Mouse (Mus musculus): ENCODE measurements at regions not wholly inside any gene's neighbourhood (a gene's known extent, or its start where the extent isn't known, plus 50 kb on each side); places are given as distances from the start of the nearest gene placed in this dataset. TPM values are rescaled to one million over a fixed set of nuclear protein-coding genes. Genes with fewer than 3 reads are reported as not detected.

- Histone ChIP-seq H3K27ac (no peak overlapping the region), H3K4me2 (no peak overlapping the region), H3K9ac (no peak overlapping the region), H3K4me3 (no peak overlapping the region), H3K9me3 (replicated peaks) (no peaks in the 10 kb centered on the region), H3K27me3 (no peaks in the 10 kb centered on the region), H3K36me3 (no peaks in the 10 kb centered on the region), H3K4me1 (replicated peaks) (no peaks in the 10 kb centered on the region)
- no peak for ATAC-seq (replicated peaks; ENCODE audit: insufficient number of reproducible peaks, insufficient read depth, low FRiP score, low read depth)
- WGBS, result 21% methylated on average over 2 of the region's 2 CpGs
These were observed 558.5 kb downstream of the Plxdc2 start for GRCm38 (mm10) chr2:16914633-16915032.

- H3K27ac ChIP-seq, result peak overlapping the region; percentile 11; the same call in 1 of the 2 replicates
- WGBS, result 28% methylated on average over 3 of the region's 3 CpGs
- 0 out of 2 replicates have a peak, but pooled peaks have one; percentile 39 for ATAC-seq (replicated peaks; ENCODE audit: insufficient number of reproducible peaks, insufficient read depth, low FRiP score, low read depth)
These were observed 573.9 kb downstream of the Plxdc2 start for GRCm38 (mm10) chr2:16929974-16930373.

DNA sequence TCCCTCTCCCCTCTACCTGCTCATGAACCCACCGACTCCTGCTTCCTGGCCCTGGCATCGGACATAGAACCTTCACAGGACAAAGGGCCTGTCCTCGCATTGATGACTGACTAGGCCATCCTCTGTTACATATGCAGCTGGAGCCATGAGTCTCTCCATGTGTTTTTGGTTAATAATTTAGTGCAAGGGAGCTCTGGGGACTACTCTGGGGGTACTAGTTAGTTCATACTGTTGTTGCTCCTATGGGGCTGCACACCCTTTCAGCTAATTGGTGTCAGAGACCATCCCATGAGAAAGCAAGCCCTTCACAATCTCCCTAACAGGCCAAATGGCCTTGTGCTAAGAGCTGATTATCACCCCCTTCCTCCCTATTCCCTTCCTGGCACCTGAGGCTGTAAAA lies 603.3 kb downstream of the Plxdc2 start:
- H3K9me3 ChIP-seq (replicated peaks), result 0 out of 2 replicates have a peak, but pooled peaks cover 3% of the 10 kb centered on the region
- no peak for ATAC-seq (replicated peaks; ENCODE audit: insufficient number of reproducible peaks, insufficient read depth, low FRiP score, low read depth)
- H3K4me1 ChIP-seq (replicated peaks), result no peaks in the 10 kb centered on the region
- H3K36me3 ChIP-seq, result no peaks in the 10 kb centered on the region
- no peak overlapping the region for H3K27ac ChIP-seq
- H3K4me3 ChIP-seq, result no peak overlapping the region
- H3K9ac ChIP-seq, result no peak overlapping the region
- 83% methylated on average over 3 of the region's 3 CpGs for WGBS
- no peaks in the 10 kb centered on the region for H3K27me3 ChIP-seq
- H3K4me2 ChIP-seq, result no peak overlapping the region

More at GRCm38 (mm10) chr2:16929974-16930373, 573.9 kb downstream of the Plxdc2 start:
- H3K36me3 ChIP-seq, result no peaks in the 10 kb centered on the region
- H3K9ac ChIP-seq, result no peak overlapping the region
- H3K4me3 ChIP-seq, result no peak overlapping the region
- no peak overlapping the region for H3K4me2 ChIP-seq
- no peaks in the 10 kb centered on the region for H3K27me3 ChIP-seq
- no peaks in the 10 kb centered on the region for H3K9me3 ChIP-seq (replicated peaks)
- H3K4me1 ChIP-seq (replicated peaks), result no peaks in the 10 kb centered on the region

GRCm38 (mm10) chr2:16977380-16977779 lies 621.3 kb downstream of the Plxdc2 start:
- Histone ChIP-seq H3K36me3 (no peaks in the 10 kb centered on the region), H3K4me2 (no peak overlapping the region), H3K27ac (no peak overlapping the region), H3K4me3 (no peak overlapping the region), H3K4me1 (replicated peaks) (no peaks in the 10 kb centered on the region), H3K27me3 (no peaks in the 10 kb centered on the region), H3K9ac (no peak overlapping the region), H3K9me3 (replicated peaks) (no peaks in the 10 kb centered on the region)
- WGBS, result 34% methylated on average over 4 of the region's 4 CpGs
- ATAC-seq (replicated peaks; ENCODE audit: insufficient number of reproducible peaks, insufficient read depth, low FRiP score, low read depth), result no peak

DNA sequence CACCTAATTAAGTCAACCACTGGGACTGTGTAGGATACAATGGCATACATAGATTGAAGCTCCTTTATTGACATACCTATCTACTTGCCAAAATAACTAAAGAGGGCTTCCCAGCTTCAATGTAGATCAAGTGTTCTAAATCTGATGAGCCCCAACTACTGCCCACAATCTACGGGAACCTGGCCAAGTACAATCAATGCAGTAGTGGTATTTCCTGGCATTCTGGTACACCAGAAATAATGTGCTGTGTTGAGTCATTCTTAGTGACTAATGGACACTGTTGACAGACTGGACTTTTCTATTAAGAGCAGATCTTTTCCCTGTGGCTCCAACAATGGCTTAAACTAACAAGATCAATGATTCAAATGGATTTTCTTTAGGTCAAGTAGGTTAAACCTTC lies 626.7 kb downstream of the Plxdc2 start:
- Histone ChIP-seq H3K9me3 (replicated peaks) (no peaks in the 10 kb centered on the region), H3K27me3 (no peaks in the 10 kb centered on the region), H3K4me1 (replicated peaks) (no peaks in the 10 kb centered on the region), H3K4me3 (no peak overlapping the region), H3K9ac (no peak overlapping the region), H3K4me2 (no peak overlapping the region), H3K27ac (no peak overlapping the region), H3K36me3 (no peaks in the 10 kb centered on the region)
- ATAC-seq (replicated peaks; ENCODE audit: insufficient number of reproducible peaks, insufficient read depth, low FRiP score, low read depth), result no peak
- WGBS, result 59% methylated on average over 1 of the region's 1 CpGs

- H3K4me3 ChIP-seq, result no peak overlapping the region
- H3K27me3 ChIP-seq, result no peaks in the 10 kb centered on the region
- 84% methylated on average over 5 of the region's 5 CpGs for WGBS
- H3K4me1 ChIP-seq (replicated peaks), result no peaks in the 10 kb centered on the region
- no peak overlapping the region for H3K9ac ChIP-seq
- H3K36me3 ChIP-seq, result no peaks in the 10 kb centered on the region
- H3K9me3 ChIP-seq (replicated peaks), result no peaks in the 10 kb centered on the region
- H3K4me2 ChIP-seq, result no peak overlapping the region
- ATAC-seq (replicated peaks; ENCODE audit: insufficient number of reproducible peaks, insufficient read depth, low FRiP score, low read depth), result no peak
- no peak overlapping the region for H3K27ac ChIP-seq
These were observed 627.6 kb downstream of the Plxdc2 start for GRCm38 (mm10) chr2:16983583-16984221.

Small RNA genes in the stretch of these regions (microRNA-seq; reads per million reads assigned to microRNA genes)
- gene Gm24933, result not detected

Data from heart, embryonic 15.5 days (tissue).